Mouse (Mus musculus): Measurements from ENCODE around the gene Plxnc1. TPM values are rescaled to one million over a fixed set of nuclear protein-coding genes. Genes with fewer than 3 reads are reported as not detected.

The Plxnc1 gene
- 10 to 100 TPM; 37.2 to 47.8 TPM for total RNA-seq (2021)

DNA sequence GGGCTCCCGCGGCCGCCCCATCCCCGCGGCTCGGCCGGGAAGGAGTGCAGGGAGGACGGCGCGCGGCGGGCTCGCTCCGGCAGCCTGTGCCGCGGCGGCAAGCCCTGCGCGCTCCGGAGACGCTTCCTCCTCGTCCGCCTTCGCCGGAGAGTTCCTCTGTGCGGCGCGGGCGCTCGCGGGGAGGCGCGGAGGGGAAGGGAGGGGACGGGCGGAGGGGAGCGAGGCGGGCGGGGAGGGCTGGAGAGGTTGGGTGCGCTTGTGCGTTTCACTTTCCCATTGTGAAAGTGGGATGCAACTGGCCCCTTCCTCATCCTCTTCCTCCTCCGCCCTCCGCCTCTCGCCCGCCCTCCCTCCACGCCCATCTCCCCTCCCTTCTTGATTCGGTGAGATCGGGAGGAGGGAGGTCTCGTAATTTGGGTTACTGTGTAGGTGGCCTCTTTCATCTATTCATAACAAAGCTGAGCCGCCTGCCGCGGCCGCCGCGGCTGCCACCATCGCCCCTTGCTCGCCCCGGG lies at the start of gene Plxnc1:
Gene Plxnc1, minus strand, starts transcription at position 145 of the 515 bp plus-strand sequence.
- peak; percentile 74 to 81 for DNase-seq (ENCODE audit: low spot score in 2 of 2)
- intact Hi-C loops (cut with DNase I) = loop anchor here (5.0 kb wide), 3 partner anchors 117 to 322 kb away; partner anchors contain the start of gene Cep83

DNA sequence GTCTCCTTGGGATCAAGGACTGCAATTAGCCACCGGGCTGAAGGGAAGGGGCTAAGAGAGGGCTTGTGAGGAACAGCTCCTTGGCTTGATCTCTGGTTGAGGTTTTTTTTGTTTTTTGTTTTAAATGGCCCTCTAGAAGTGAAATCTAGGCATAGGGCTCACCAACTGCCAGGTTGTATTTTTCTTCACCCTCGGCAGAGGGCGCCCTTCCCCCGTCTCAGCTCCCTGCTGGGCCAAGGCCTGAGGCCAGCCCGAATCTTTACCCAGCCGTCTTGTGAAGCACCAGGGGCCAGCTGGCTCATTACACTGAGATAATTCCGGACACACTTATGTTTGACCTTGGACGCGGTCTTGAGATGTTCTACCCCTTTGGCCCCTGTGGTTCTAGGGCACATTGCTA lies 47.5 kb upstream of the Plxnc1 start:
- intact Hi-C loops (cut with DNase I) = loop anchor here (5.0 kb wide), 2 partner anchors 90 to 330 kb away; partner anchors contain the start of gene Cradd
- DNase-seq (ENCODE audit: low spot score in 2 of 2) = peak; percentile 64 to 74

DNA sequence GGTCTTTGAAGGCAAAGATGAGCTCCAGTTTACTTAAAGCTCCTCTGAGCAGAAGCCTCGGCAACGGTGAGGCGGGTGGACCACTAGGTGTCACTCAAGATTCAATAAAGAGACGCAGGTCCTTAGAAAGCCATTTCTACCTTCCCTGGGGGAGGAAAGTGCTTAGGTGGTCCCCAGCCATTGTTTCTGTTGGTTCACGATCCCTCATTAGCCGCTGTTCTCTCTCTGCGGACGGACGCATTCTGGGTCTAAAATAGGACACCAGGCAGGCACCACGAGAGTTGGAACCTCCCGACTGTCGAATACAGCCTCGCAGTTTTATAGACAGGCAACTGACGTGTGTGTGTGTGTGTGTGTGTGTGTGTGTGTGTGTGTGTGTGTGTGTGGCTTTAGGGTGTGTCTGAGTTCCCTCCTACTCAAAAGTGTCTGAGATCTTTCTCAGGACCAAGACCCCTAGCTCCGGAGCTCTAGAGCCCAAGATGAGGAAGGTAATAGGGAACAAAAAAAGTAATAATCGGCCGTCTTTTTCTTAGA lies 47.0 kb upstream of the Plxnc1 start:
- peak; percentile 70 to 76 for DNase-seq (ENCODE audit: low spot score in 2 of 2)
- intact Hi-C loops (cut with DNase I) = loop anchor here (1.0 to 5.0 kb wide), 4 partner anchors 91 to 485 kb away; partner anchors contain the start of genes Cradd and Socs2

DNA sequence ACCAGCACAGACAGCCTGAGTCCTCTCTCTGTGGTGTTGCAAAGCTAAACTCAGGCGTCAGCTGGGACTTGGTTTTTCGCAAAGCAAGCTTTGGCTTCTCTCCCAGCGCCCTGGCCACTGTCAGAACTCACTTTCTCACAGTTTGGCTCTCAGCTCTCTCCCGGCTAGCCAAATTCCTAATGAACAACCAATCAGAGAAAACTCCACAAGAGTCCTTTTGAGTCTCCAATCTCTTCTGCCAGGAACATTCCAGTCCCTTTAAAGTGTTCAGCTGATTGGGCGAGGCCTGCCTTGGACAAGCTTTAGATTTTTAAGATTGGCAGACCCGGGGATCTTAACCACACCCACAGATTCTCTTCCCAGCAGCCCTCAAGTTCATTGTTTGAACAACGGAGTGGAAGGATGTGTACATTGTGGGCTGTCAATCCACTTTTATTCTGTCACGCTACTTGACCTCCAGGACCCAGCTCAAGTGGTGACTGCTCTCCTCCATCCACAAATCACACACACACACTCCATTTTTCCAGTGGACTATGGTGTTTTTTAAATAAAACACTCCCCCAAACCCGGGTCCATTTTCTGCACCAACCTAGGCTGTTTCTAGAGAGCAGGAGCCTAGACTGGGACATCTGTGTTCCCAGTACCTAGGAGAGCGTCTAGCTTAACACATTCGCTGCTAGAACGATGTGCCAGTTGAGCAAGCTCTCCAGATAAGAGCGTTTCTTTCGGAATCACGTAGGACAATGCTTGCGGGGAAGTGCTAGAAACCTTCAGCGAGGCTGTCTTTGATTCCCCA lies 46.3 kb upstream of the Plxnc1 start:
- peak; percentile 23 to 60 for DNase-seq (ENCODE audit: low spot score in 2 of 2)
- intact Hi-C loops (cut with DNase I) = loop anchor here (1.0 to 5.0 kb wide), 4 partner anchors 91 to 485 kb away; partner anchors contain the start of genes Cradd and Socs2

DNA sequence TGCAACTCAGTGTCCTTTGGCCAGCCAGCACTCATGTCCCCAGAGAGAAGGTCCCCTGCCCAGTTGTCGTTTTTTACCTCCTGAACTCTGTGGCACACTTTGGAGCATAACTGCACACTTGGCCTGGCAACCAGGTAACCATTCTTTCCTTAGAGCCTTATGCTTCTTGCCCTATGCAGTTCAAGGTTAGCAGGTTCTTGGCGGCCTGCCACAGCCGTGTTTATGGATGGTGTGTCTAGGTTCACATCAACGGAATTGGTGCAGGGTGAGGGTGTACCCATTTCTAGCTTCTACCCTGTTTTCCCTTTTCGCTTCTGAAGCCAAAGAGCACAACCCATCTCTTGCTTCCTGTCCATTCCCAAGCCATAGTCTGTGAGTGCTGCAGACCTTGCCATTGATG lies 44.7 kb upstream of the Plxnc1 start:
- intact Hi-C loops (cut with DNase I) = loop anchor here (10.0 kb wide), 1 partner anchor 245 kb away; no protein-coding TSS in a partner anchor
- no peak for DNase-seq (ENCODE audit: low spot score in 2 of 2)

DNA sequence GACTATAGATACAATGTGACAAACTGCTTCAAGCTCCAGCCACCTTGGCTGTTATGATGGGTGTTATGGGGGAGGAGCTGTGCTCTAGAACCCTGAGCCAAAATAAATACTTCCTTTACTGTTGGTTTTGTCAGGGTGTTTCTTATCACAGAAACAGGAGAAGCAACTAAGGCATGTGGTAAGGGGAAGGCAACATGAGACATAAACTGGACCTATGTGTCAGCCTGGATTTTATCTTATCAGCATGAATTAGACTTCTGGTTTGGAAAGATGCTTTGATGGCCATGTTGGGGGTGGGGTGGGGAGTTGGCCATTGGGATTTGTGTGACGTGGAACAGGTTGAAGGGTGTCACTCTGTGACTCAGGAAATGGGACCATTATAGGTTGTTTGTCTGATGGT lies 40.5 kb upstream of the Plxnc1 start:
- DNase-seq (ENCODE audit: low spot score in 2 of 2) = no peak
- intact Hi-C loops (cut with DNase I) = loop anchor here (10.0 kb wide), 1 partner anchor 250 kb away; no protein-coding TSS in a partner anchor

DNA sequence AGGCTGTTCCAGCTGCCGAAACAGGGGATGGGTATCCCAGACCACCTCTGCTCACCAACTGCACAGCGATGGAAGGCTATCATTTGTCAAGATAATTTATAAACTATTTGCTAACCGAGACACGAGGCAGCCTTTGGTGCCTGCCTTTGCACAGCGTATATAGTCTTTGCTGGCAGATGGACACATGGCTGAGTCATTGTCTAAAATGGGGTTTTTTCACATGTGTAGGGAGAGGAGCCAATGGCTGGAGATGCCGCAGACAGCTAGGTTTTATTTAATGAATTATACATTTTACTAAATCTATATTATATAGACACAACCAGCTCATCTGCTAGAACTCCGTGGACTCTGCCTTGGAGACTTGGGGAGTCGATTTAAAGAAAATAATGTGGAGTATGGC lies 37.9 kb upstream of the Plxnc1 start:
- intact Hi-C loops (cut with DNase I) = loop anchor here (10.0 kb wide), 1 partner anchor 252 kb away; no protein-coding TSS in a partner anchor
- peak; percentile 42 for DNase-seq (ENCODE audit: low spot score in 2 of 2)

DNA sequence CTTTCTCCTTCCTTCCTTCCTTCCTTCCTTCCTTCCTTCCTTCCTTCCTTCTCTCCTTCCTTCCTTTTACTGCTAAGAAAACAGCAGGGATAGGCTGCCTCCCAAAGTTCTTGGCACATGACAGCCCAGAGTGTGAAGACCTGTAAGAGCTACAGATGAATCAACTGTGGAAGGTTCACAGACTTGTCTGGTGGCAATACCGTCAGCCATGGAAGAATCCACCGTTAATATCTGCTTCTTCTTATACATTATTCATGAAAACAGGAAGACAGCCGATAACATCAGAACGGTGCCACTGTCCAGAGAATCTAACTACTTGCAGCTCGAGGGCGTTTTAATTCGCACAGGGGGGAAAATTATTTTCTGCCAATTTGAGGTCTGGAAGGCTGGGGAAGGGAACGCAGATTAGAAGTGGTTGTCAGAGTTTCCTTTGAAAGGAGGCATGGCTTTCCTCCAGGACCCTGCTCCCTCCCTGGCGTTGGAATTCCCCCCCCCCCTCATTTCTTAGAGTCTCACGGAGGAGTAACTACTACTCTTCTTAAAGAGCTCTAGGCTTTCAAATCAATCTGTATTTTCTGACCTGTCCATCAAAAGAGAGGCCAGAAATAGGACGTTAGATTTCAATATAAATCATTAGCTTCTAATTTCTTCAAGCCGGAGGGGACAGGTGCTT lies 37.0 kb upstream of the Plxnc1 start:
- intact Hi-C loops (cut with DNase I) = loop anchor here (10.0 kb wide), 1 partner anchor 253 kb away; no protein-coding TSS in a partner anchor
- DNase-seq (ENCODE audit: low spot score in 2 of 2) = no peak

DNA sequence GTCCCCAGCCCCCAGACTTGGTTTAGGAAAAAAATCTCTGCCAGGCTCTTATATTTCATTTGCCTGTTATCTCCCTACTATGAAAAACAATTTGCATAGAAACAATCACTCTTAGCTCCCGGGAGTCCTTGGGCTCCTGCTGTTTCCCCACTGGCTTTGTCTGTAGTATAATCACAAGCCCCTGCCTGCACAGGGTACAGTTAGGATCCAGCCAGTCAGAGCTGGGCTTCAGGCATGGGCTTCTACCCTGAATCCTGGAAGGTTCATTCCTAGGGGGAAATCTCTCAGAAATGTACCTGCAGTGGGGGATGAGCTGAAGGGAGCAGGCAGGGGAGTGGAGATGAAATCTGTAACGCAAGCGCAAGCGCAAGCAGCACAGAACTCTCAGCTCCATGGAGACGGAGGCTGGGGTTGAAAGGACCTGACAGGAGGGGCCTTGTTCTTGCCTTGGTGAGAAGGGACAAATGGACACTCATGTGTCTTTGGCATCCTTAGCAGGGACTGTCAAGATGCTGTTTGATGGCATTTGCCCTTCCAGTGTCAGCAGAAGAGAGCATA lies 33.7 kb upstream of the Plxnc1 start:
- intact Hi-C loops (cut with DNase I) = no loop called here
- DNase-seq (ENCODE audit: low spot score in 2 of 2) = no peak

DNA sequence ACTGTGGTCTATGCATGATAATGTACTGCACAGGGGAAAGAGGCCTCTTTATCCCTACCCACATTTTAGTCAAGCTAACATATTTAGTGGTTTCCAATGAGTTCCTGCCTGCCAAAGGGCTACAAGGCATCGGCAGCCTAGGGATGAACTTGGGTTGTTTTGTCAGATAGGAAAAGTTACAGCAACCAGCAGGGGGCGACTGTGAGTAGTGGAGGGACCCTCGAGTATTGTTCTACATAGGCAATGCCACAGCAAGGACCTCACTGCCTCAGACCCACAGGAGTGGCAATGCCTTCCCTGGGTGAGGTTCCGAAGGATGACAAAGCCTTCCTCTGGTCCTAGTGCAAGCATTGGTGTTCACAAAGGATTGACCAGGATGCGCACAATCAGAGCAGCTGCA lies 31.7 kb upstream of the Plxnc1 start:
- intact Hi-C loops (cut with DNase I) = no loop called here
- no peak for DNase-seq (ENCODE audit: low spot score in 2 of 2)

DNA sequence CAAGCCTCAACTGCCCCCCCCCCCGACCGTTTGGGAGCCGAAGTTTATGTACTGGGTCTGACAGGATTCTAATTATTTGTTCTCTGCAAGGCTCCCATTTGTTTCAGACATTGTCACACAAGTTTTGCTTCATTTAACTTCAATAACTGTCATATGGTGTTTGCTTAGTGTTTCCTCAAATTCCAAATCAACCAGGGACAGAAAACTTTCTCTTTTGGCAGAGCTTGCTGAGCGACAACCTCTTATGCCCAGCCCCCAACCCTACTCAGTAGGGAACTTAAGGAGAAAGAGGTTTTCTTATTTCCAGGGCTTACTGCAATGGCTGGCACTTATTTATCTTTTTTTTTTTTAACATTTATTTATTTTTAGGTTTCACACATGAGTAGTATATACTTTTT lies 30.5 kb upstream of the Plxnc1 start:
- DNase-seq (ENCODE audit: low spot score in 2 of 2) = no peak
- intact Hi-C loops (cut with DNase I) = no loop called here

DNA sequence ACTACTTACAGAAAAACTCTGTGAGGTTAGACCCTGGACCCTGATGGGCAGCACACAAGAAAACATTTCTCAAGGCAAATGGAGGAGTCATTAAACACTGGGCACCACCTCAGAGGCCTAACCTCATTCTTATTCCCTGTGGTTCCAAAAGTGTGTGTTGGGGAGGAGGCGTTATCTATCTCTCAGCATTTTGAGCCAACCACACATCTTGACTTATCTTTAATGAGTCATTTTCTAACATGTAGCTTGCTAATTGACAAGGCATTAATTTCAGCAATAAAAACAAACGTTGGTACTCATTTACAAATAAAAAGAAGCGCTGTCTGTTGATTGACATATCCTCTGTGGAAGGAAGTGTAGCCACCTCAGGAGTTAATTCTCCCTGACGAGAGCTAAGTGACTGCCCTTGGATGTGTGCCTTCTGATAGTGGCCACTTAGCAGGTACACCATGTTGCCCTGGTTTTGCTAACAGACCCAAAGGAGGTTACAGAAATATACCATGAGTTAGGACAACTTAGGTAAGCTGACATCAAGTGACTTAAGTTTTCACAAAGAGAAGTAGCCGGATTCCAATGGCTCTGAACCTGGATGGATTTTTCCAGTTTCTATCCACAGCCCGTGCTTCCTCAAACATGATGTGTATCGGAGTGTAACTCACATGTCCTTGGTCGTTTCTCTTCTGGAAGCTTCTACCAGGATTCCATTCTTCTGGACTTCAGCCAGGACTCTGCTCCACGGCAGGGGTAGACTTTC lies 29.9 kb upstream of the Plxnc1 start:
- no peak for DNase-seq (ENCODE audit: low spot score in 2 of 2)
- intact Hi-C loops (cut with DNase I) = no loop called here

DNA sequence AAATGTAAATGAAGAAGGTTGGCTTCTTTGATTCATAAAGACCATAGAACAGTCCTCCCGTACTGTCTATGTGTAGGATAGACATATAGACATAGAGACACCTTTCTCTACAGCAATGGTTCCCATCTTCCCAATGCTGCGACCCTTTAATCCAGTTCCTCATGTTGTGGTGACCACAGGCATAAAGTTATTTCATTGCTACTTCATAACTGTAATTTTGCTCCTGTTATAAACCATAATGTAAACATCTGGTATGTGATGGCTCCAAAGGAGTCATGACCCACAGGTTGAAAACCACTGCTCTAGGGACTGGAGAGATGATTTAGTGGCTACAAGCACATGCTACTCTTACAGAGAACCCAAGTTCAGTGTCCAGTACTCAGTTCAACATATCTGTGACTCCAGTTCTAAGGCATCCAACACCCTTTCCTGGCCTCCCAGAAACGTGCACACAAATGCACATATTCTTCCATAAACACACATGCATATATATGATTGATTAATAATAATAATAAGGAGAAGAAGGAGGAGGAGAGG lies 27.1 kb upstream of the Plxnc1 start:
- DNase-seq (ENCODE audit: low spot score in 2 of 2) = no peak

DNA sequence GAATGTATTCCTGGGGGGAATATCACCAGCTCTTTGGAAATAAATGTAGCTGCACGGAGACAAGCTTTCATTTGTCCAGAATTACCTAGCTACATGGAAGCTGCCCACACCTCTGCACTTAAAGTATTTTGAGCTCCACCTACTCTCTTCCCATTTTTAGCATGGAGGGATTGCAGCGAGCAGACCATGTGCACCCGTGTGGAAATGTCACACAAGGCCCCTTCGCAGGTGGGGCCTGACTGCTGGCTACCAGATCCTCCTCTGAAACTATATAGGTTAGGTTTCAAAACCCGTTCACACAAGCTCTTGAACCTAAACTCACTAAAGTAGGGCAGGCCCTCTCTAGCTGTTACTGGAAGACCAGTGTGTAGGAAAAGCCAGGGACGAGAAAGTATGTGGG lies 25.6 kb upstream of the Plxnc1 start:
- peak; percentile 42 to 49 for DNase-seq (ENCODE audit: low spot score in 2 of 2)
- intact Hi-C loops (cut with DNase I) = no loop called here

More for the DNA sequence above, 27.1 kb upstream of the Plxnc1 start:
- intact Hi-C loops (cut with DNase I) = no loop called here

DNA sequence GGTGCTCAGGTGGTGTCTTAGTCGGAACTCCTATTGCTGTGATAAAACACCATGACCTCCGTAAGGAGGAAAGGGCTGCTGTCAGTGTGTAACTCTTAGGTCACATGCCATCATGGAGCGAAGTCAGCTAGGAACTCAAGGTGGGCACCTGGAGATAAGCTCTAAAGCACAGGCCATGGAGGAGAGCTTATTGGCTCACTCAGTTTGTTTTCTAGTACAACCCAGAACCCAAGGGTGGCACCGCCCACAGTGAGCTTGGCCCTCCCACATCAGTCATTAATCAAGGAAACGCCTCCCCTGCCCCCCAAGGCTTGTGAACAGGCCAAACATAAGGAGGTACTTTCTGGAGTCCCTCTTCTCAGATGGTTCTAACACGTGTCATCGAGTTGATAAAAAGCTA lies 22.8 kb upstream of the Plxnc1 start:
- intact Hi-C loops (cut with DNase I) = no loop called here
- no peak for DNase-seq (ENCODE audit: low spot score in 2 of 2)

DNA sequence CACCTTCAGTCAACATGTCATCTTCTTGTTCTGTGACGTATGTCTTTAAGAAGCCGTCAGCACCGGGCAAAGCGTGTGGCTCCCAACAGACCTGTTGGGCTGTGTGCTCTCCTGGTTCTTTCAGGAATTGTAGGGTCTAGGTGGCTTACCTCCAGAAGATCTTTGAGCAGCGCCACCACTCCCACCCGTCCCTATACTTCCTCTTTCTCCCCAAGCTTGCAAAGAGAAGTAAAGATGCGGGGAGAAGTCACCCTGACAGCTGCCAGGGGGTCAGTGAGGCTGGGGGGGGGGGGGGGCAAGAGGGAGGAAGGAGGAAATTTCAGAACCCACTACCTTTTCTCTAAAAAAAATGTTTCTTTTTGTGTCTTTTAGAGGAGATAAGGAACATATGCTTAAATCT lies 22.2 kb upstream of the Plxnc1 start:
- intact Hi-C loops (cut with DNase I) = no loop called here
- no peak for DNase-seq (ENCODE audit: low spot score in 2 of 2)

DNA sequence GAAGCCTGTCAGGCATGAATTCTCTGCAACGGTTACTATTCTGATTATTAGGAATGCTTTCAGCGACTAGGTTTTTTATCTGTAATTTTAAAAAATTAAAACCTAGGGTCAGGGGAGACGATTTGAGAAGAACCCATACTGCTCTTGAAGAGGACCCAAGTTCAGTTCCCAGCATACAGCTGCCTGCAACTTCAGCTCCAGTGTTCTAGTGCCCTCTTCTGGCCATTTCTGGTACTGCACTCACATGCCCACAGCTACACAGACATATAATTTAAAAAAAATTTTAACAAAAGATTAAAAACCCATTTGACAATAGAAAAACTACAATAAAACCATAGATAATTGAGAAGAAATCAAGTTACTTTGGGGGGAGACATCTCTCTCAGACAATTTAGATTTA lies 20.5 kb upstream of the Plxnc1 start:
- no peak for DNase-seq (ENCODE audit: low spot score in 2 of 2)
- intact Hi-C loops (cut with DNase I) = no loop called here

DNA sequence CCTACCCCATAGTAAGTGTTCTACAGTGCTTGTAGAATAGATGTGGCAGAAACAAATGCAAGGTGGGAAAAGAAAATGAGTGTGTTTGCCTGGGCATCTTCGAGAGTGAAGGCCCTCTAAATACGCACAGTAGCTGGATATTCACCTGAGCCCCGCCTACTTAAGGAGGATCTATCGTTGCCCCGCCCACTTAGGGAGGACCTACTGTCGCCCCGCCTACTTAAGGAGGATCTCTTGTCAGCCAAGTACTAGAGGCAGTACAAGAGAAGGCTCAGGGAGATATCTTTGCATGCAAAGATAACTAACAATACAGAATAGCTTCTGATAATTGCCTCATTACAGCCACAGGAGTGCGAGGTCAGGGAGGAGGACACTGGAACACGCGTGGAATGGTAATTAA lies 17.4 kb upstream of the Plxnc1 start:
- intact Hi-C loops (cut with DNase I) = no loop called here
- no peak for DNase-seq (ENCODE audit: low spot score in 2 of 2)

DNA sequence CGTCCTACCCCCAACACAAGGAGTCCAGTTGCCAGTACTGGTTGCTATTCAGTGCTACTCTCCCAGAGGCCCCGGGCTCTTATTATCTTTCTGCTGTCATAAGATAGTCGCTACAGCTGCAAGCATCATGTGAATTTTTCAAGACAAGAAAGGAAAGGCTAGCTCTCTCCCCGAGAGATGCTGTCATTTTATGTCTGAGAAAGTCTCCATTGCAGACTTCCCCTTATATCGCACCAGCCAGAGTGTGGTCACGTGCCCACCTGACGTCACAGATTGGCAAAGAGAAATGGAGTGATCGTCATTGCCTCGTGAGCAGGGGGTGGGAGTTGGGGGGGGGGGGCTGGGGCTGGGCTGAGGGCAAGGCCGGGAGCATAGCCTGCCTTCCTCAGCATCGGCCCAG lies 16.6 kb upstream of the Plxnc1 start:
- intact Hi-C loops (cut with DNase I) = no loop called here
- no peak for DNase-seq (ENCODE audit: low spot score in 2 of 2)

All from left cerebral cortex, postnatal 36 days (tissue).